Mouse (Mus musculus): Measurements from ENCODE around the gene Kpna4. TPM values are rescaled to one million over a fixed set of nuclear protein-coding genes. Genes with fewer than 3 reads are reported as not detected.
"Not testable (repeated sequence)": the region's sequence is repeated elsewhere in the genome, so short reads cannot be mapped to it uniquely, and the experiment has no call there.

Kpna4 gene
- total and polyA plus RNA-seq, 3 experiments, result 19.4 to 50.5 (median 38.5) TPM

- Histone ChIP-seq H3K4me3 (ENCODE audit: control insufficient read depth in 1 of 2, insufficient read depth in 1 of 2, low read depth in 2 of 2, low read length in 2 of 2) (no peak overlapping the region), H3K79me2 (ENCODE audit: control insufficient read depth, insufficient read depth, low read length, poor library complexity) (no peaks in the 10 kb centered on the region; the same call in 1 of the 2 replicates), H3K27ac (ENCODE audit: control insufficient read depth, low read depth, low read length) (no peak overlapping the region), H3K4me1 (ENCODE audit: control insufficient read depth in 1 of 2, insufficient read depth in 2 of 2, low read length in 2 of 2) (no peaks in the 10 kb centered on the region), H3K36me3 (ENCODE audit: control insufficient read depth in 1 of 2, insufficient read depth in 2 of 2, low read length in 2 of 2) (peaks cover 9 to 84% of the 10 kb centered on the region in 2 experiments), H3K27me3 (ENCODE audit: control insufficient read depth in 1 of 2, insufficient read depth in 2 of 2, low read length in 2 of 2) (no peaks in the 10 kb centered on the region), H3K9ac (ENCODE audit: control insufficient read depth, low read depth, low read length, poor library complexity, severe bottlenecking) (no peak overlapping the region), H3K9me3 (replicated peaks; ENCODE audit: insufficient read depth, low read length) (no peaks in the 10 kb centered on the region)
- DNase-seq (ENCODE audit: low read depth, low spot score), result no peak
- TF ChIP-seq SMC3 (IDR thresholded peaks at IDR 0.05; ENCODE audit: low read depth, low read length) (no peak), MAFK (IDR thresholded peaks at IDR 0.05; ENCODE audit: borderline replicate concordance, low read depth, low read length) (peak; percentile 85)
These were observed 106.1 kb downstream of the Kpna4 start for GRCm38 (mm10) chr3:69020764-69021163.

DNA sequence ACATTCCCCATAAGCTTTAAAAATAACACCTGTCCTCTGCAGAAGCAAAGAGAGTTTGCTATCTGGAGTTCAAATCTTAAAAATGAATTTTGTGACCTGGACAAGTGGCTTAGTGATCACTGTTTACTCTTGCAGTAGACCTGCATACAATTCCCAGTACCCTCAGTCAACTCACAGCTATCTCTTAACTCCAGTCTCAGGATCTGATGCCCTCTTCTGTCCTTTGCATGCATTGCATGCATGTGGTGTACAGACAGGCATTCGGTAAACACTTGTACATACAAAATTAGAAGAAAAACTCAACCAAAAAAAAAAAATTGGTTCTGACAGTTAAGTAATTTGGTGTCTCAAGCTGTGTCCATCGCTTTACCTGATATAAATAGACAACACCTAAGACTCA lies 106.6 kb downstream of the Kpna4 start:
- peak; percentile 79 for DNase-seq (ENCODE audit: low read depth, low spot score)
- H3K36me3 ChIP-seq (ENCODE audit: control insufficient read depth in 1 of 2, insufficient read depth in 2 of 2, low read length in 2 of 2), result peaks cover 7 to 79% of the 10 kb centered on the region in 2 experiments
- no peaks in the 10 kb centered on the region for H3K4me1 ChIP-seq (ENCODE audit: control insufficient read depth in 1 of 2, insufficient read depth in 2 of 2, low read length in 2 of 2)
- no peaks in the 10 kb centered on the region for H3K27me3 ChIP-seq (ENCODE audit: control insufficient read depth in 1 of 2, insufficient read depth in 2 of 2, low read length in 2 of 2)
- H3K79me2 ChIP-seq (ENCODE audit: control insufficient read depth, insufficient read depth, low read length, poor library complexity), result no peaks in the 10 kb centered on the region; the same call in 1 of the 2 replicates
- H3K27ac ChIP-seq (ENCODE audit: control insufficient read depth, low read depth, low read length), result no peak overlapping the region
- TF ChIP-seq POLR2AphosphoS2 (IDR thresholded peaks at IDR 0.05; ENCODE audit: low read length), result peak; percentile 29; the same call in 1 of the 2 replicates
- TF ChIP-seq RAD21 (IDR thresholded peaks at IDR 0.05; ENCODE audit: low read depth, low read length), result peak; percentile 24
- no peak for TF ChIP-seq RCOR1 (IDR thresholded peaks at IDR 0.05; ENCODE audit: low read depth, low read length)
- peak; percentile 36 to 51 (median 49); a peak in 5 of 6 replicates for TF ChIP-seq CTCF (IDR thresholded peaks at IDR 0.05 in 2 of 3, conservative IDR thresholded peaks at IDR 0.05 in 1 of 3; ENCODE audit: control insufficient read depth in 1 of 3, insufficient read depth in 1 of 3, low read depth in 2 of 3, low read length in 3 of 3, poor library complexity in 1 of 3, severe bottlenecking in 1 of 3)
- peak; percentile 44 for TF ChIP-seq SMC3 (IDR thresholded peaks at IDR 0.05; ENCODE audit: low read depth, low read length)
- H3K4me3 ChIP-seq (ENCODE audit: control insufficient read depth in 1 of 2, insufficient read depth in 1 of 2, low read depth in 2 of 2, low read length in 2 of 2), result no peak overlapping the region
- H3K9me3 ChIP-seq (replicated peaks; ENCODE audit: insufficient read depth, low read length), result no peaks in the 10 kb centered on the region
- H3K9ac ChIP-seq (ENCODE audit: control insufficient read depth, low read depth, low read length, poor library complexity, severe bottlenecking), result no peak overlapping the region

GRCm38 (mm10) chr3:69018635-69019034 lies 108.3 kb downstream of the Kpna4 start:
- peak; percentile 34; the same call in 1 of the 2 replicates for TF ChIP-seq ZNF384 (IDR thresholded peaks at IDR 0.05; ENCODE audit: low read depth, low read length)
- DNase-seq (ENCODE audit: low read depth, low spot score), result not testable (repeated sequence)
- peaks cover 11 to 80% of the 10 kb centered on the region in 2 experiments for H3K36me3 ChIP-seq (ENCODE audit: control insufficient read depth in 1 of 2, insufficient read depth in 2 of 2, low read length in 2 of 2)

GRCm38 (mm10) chr3:69017181-69017580 lies 109.7 kb downstream of the Kpna4 start:
- H3K36me3 ChIP-seq (ENCODE audit: control insufficient read depth in 1 of 2, insufficient read depth in 2 of 2, low read length in 2 of 2), result peaks cover 17 to 87% of the 10 kb centered on the region in 2 experiments
- DNase-seq (ENCODE audit: low read depth, low spot score), result peak; percentile 42
- TF ChIP-seq BHLHE40 (IDR thresholded peaks at IDR 0.05; ENCODE audit: borderline replicate concordance, low read depth, low read length) (no peak), KAT2A (conservative IDR thresholded peaks at IDR 0.05; ENCODE audit: low read depth, low read length) (no peak), ETS1 (IDR thresholded peaks at IDR 0.05; ENCODE audit: low read depth, low read length) (no peak), JUND (IDR thresholded peaks at IDR 0.05; ENCODE audit: low read depth, low read length) (no peak), GATA1 (IDR thresholded peaks at IDR 0.05; ENCODE audit: low read depth, low read length) (no peak), SMC3 (IDR thresholded peaks at IDR 0.05; ENCODE audit: low read depth, low read length) (no peak), USF2 (IDR thresholded peaks at IDR 0.05; ENCODE audit: borderline replicate concordance in 1 of 2, insufficient read depth in 1 of 2, low read depth in 1 of 2, low read length in 2 of 2) (no peak), ZKSCAN1 (IDR thresholded peaks at IDR 0.05; ENCODE audit: low read depth, low read length) (no peak), E2F4 (IDR thresholded peaks at IDR 0.05; ENCODE audit: borderline replicate concordance, low read depth, low read length) (no peak), POLR2A (IDR thresholded peaks at IDR 0.05; ENCODE audit: control insufficient read depth in 1 of 2, insufficient read depth in 1 of 2, low read depth in 1 of 2, low read length in 2 of 2, poor library complexity in 1 of 2) (no peak), MAX (IDR thresholded peaks at IDR 0.05; ENCODE audit: low read length) (no peak), MYB (IDR thresholded peaks at IDR 0.05; ENCODE audit: low read depth, low read length) (no peak), NRF1 (IDR thresholded peaks at IDR 0.05; ENCODE audit: insufficient read depth, low read depth, low read length, poor library complexity, severe bottlenecking) (no peak), SIN3A (IDR thresholded peaks at IDR 0.05; ENCODE audit: low read length) (no peak), POLR2AphosphoS2 (IDR thresholded peaks at IDR 0.05; ENCODE audit: low read length) (no peak)

More at GRCm38 (mm10) chr3:69018635-69019034, 108.3 kb downstream of the Kpna4 start:
- not testable (repeated sequence) for H3K9ac ChIP-seq (ENCODE audit: control insufficient read depth, low read depth, low read length, poor library complexity, severe bottlenecking); H3K79me2 ChIP-seq (ENCODE audit: control insufficient read depth, insufficient read depth, low read length, poor library complexity); H3K9me3 ChIP-seq (replicated peaks; ENCODE audit: insufficient read depth, low read length); H3K4me3 ChIP-seq (ENCODE audit: control insufficient read depth in 1 of 2, insufficient read depth in 1 of 2, low read depth in 2 of 2, low read length in 2 of 2); H3K4me1 ChIP-seq (ENCODE audit: control insufficient read depth in 1 of 2, insufficient read depth in 2 of 2, low read length in 2 of 2); H3K27me3 ChIP-seq (ENCODE audit: control insufficient read depth in 1 of 2, insufficient read depth in 2 of 2, low read length in 2 of 2); H3K27ac ChIP-seq (ENCODE audit: control insufficient read depth, low read depth, low read length)

More at GRCm38 (mm10) chr3:69017181-69017580, 109.7 kb downstream of the Kpna4 start:
- Histone ChIP-seq H3K27ac (ENCODE audit: control insufficient read depth, low read depth, low read length) (no peak overlapping the region; the same call in 1 of the 2 replicates), H3K4me3 (ENCODE audit: control insufficient read depth in 1 of 2, insufficient read depth in 1 of 2, low read depth in 2 of 2, low read length in 2 of 2) (no peak overlapping the region), H3K9ac (ENCODE audit: control insufficient read depth, low read depth, low read length, poor library complexity, severe bottlenecking) (no peak overlapping the region), H3K27me3 (ENCODE audit: control insufficient read depth in 1 of 2, insufficient read depth in 2 of 2, low read length in 2 of 2) (no peaks in the 10 kb centered on the region), H3K4me1 (ENCODE audit: control insufficient read depth in 1 of 2, insufficient read depth in 2 of 2, low read length in 2 of 2) (no peaks in the 10 kb centered on the region; a peak in 1 of 4 replicates), H3K9me3 (replicated peaks; ENCODE audit: insufficient read depth, low read length) (no peaks in the 10 kb centered on the region), H3K79me2 (ENCODE audit: control insufficient read depth, insufficient read depth, low read length, poor library complexity) (peaks cover 4% of the 10 kb centered on the region; the same call in 1 of the 2 replicates)

Data from MEL (cell line).